Mouse (Mus musculus) cerebellum, adult (tissue): ENCODE results near the gene Nabp2.

Experiments used
- ATAC-seq: cut with Nextera tagmentation; 2 replicates; pipeline ENCODE4 v1.9.2; 2017; ENCODE audit warnings: mild to moderate bottlenecking, moderate library complexity, mixed read lengths; ENCODE audit not compliant: insufficient number of reproducible peaks, low FRiP score, low TSS enrichment

Nabp2 gene

GRCm38 (mm10) chr10:128367899-128368401 lies 43.3 kb downstream of the Nabp2 start:
- no peak for ATAC-seq

GRCm38 (mm10) chr10:128362568-128362967 lies 48.7 kb downstream of the Nabp2 start:
- ATAC-seq: no peak

GRCm38 (mm10) chr10:128361836-128362235 lies 49.5 kb downstream of the Nabp2 start:
- no peak for ATAC-seq

- ATAC-seq: no peak
Measured at GRCm38 (mm10) chr10:128359226-128359625, 52.1 kb downstream of the Nabp2 start.

- no peak for ATAC-seq
Measured at GRCm38 (mm10) chr10:128358796-128359195, 52.5 kb downstream of the Nabp2 start.
